Mouse (Mus musculus) liver, postnatal 0 days (tissue): ENCODE results near the gene Zfp382.
"Not testable (repeated sequence)": the region's sequence is repeated elsewhere in the genome, so short reads cannot be mapped to it uniquely, and the experiment has no call there.

Source experiments
- CTCF ChIP-seq: sonication (generic); IDR thresholded peaks from 2 replicates; pipeline ENCODE4 v1.5.1; 2016; ENCODE audit warnings: antibody characterized with exemption, low read depth
- EP300 ChIP-seq: IDR thresholded peaks from 2 replicates; pipeline ENCODE4 v1.6.1; 2016; ENCODE audit warnings: antibody characterized with exemption, low read depth, mild to moderate bottlenecking

GRCm38 (mm10) chr7:30183189-30183588 lies 61.4 kb downstream of the Zfp382 start:
- not testable (repeated sequence) for TF ChIP-seq CTCF, EP300
